Mouse (Mus musculus) G1E (cell line): ENCODE measurements at regions not wholly inside any gene's neighbourhood (a gene's known extent, or its start where the extent isn't known, plus 50 kb on each side); places are given as distances from the start of the nearest gene placed in this dataset.

Experiments
- CTCF ChIP-seq: IDR thresholded peaks from 2 replicates; pipeline ENCODE4 v1.5.1; 2012; ENCODE audit warnings: low read depth, low read length, inconsistent platforms, mixed read lengths
- GATA1 ChIP-seq: IDR thresholded peaks from 2 replicates; pipeline ENCODE4 v1.6.1; 2012; ENCODE audit warnings: borderline replicate concordance, low read length, inconsistent platforms, mixed read lengths
- TAL1 ChIP-seq: conservative IDR thresholded peaks from 2 replicates; pipeline ENCODE4 v1.6.1; 2012; ENCODE audit warnings: low read depth, low read length, inconsistent platforms, mixed read lengths

- TF ChIP-seq CTCF (no peak), GATA1 (no peak), TAL1 (no peak)
These were observed 212.7 kb upstream of the Nabp1 start for GRCm38 (mm10) chr1:51690878-51691277.
